Mouse (Mus musculus) midbrain, postnatal 0 days (tissue): ENCODE measurements around the gene Cpsf7. TPM values are rescaled to one million over a fixed set of nuclear protein-coding genes. Genes with fewer than 3 reads are reported as not detected.
A peak's percentile ranks its signal among the peaks of the same experiment; 100 is the strongest.

Experiments used
- ATAC-seq: fragments of 200-750 bp; cut with Nextera tagmentation; 2 replicates; pipeline ENCODE4 v1.8.0; 2017; ENCODE audit warnings: moderate number of reproducible peaks, mild to moderate bottlenecking, moderate TSS enrichment, moderate library complexity; ENCODE audit not compliant: low FRiP score
- DNase-seq: peaks from one replicate; pipeline ENCODE4 v3.0.0-alpha.2; 2015; ENCODE audit warnings: low spot score
- H3K27ac ChIP-seq: fragments of 300-500 bp; sonication (generic); 2 replicates; pipeline ENCODE4 v1.5.1; 2014; ENCODE audit warnings: low read depth, mild to moderate bottlenecking, low read length, mixed read lengths
- H3K27me3 ChIP-seq: fragments of 300-500 bp; sonication (generic); 2 replicates; pipeline ENCODE4 v1.6.1; 2014; ENCODE audit warnings: low read length, control low read depth, mixed read lengths; ENCODE audit not compliant: insufficient read depth
- H3K36me3 ChIP-seq: fragments of 300-500 bp; sonication (generic); 2 replicates; pipeline ENCODE4 v1.6.1; 2014; ENCODE audit warnings: low read length, control low read depth, mixed read lengths; ENCODE audit not compliant: insufficient read depth
- H3K4me1 ChIP-seq: fragments of 300-500 bp; sonication (generic); 2 replicates; pipeline ENCODE4 v1.6.1; 2014; ENCODE audit warnings: mild to moderate bottlenecking, control low read depth, antibody characterized with exemption, low read length, mixed read lengths; ENCODE audit not compliant: insufficient read depth
- H3K4me2 ChIP-seq: fragments of 300-500 bp; sonication (generic); 2 replicates; pipeline ENCODE4 v1.6.1; 2014; ENCODE audit warnings: low read depth, mild to moderate bottlenecking, low read length, mixed read lengths; ENCODE audit not compliant: poor library complexity, severe bottlenecking
- H3K4me3 ChIP-seq: fragments of 300-500 bp; sonication (generic); 2 replicates; pipeline ENCODE4 v1.5.1; 2014; ENCODE audit warnings: low read depth, mild to moderate bottlenecking, low read length, moderate library complexity
- H3K9ac ChIP-seq: fragments of 300-500 bp; sonication (generic); replicated peaks from 2 replicates; pipeline ENCODE4 v1.6.1; 2014; ENCODE audit warnings: mild to moderate bottlenecking, low read length, moderate library complexity, mixed read lengths; ENCODE audit not compliant: poor library complexity, severe bottlenecking
- H3K9me3 ChIP-seq: fragments of 300-500 bp; sonication (generic); 2 replicates; pipeline ENCODE4 v1.6.1; 2016; ENCODE audit warnings: low read length, control low read depth
- CTCF ChIP-seq: IDR thresholded peaks from 2 replicates; pipeline ENCODE4 v1.5.1; 2016; ENCODE audit warnings: antibody characterized with exemption, mild to moderate bottlenecking
- WGBS: fragments of 180-500 bp; shearing (Covaris S2); extraction: QIAGEN DNeasy Blood & Tissue Kit; methylation state at CpG from one replicate; pipeline ENCODE4 v1.1.7; 2014; 5-methylcytosine and 5-hydroxymethylcytosine counted together
- polyA plus RNA-seq: library from polyadenylated mRNA; unstranded; fragments of >200 nt; fragmentation: Nextera tagmentation; extraction: Ambion mirVana; gene quantifications from 2 replicates; pipeline ENCODE4 v1.2.1, GENCODE M21; 2015
- total RNA-seq: library from RNA; depleted of rRNA; stranded (reverse); fragments of >200 nt; gene quantifications from 2 replicates; pipeline ENCODE4 v1.2.3, GENCODE M21; 2014

Cpsf7 gene
- total and polyA plus RNA-seq, 2 experiments from 2014 or later, result 40.6 to 55.7 TPM

GRCm38 (mm10) chr19:10523483-10524080, 1.5 kb upstream of the Cpsf7 start:
- H3K4me2 ChIP-seq, result peak overlapping the region; percentile 73; the same call in 1 of the 2 replicates
- peaks cover 8% of the 10 kb centered on the region; the same call in 1 of the 2 replicates for H3K4me1 ChIP-seq
- TF ChIP-seq CTCF, result no peak
- no peak overlapping the region for H3K9ac ChIP-seq
- ATAC-seq, result no peak
- no peaks in the 10 kb centered on the region for H3K9me3 ChIP-seq
- no peak overlapping the region for H3K27ac ChIP-seq
- WGBS, result 87% methylated on average over 5 of the region's 5 CpGs
- H3K27me3 ChIP-seq, result no peaks in the 10 kb centered on the region
- no peak overlapping the region for H3K4me3 ChIP-seq
- DNase-seq, result no peak
- H3K36me3 ChIP-seq, result no peaks in the 10 kb centered on the region

GRCm38 (mm10) chr19:10524784-10525105, 321 bp upstream of the Cpsf7 start:
- H3K9me3 ChIP-seq, result no peaks in the 10 kb centered on the region
- H3K4me2 ChIP-seq, result peak overlapping the region; percentile 73
- peak overlapping the region; percentile 97 for H3K9ac ChIP-seq
- H3K36me3 ChIP-seq, result no peaks in the 10 kb centered on the region
- H3K27ac ChIP-seq, result peak overlapping the region; percentile 98
- DNase-seq, result no peak
- ATAC-seq, result no peak
- H3K4me3 ChIP-seq, result peak overlapping the region; percentile 94
- 0% methylated on average over 19 of the region's 19 CpGs for WGBS
- no peaks in the 10 kb centered on the region for H3K27me3 ChIP-seq
- H3K4me1 ChIP-seq, result peaks cover 8% of the 10 kb centered on the region; the same call in 1 of the 2 replicates
- TF ChIP-seq CTCF, result no peak

DNA sequence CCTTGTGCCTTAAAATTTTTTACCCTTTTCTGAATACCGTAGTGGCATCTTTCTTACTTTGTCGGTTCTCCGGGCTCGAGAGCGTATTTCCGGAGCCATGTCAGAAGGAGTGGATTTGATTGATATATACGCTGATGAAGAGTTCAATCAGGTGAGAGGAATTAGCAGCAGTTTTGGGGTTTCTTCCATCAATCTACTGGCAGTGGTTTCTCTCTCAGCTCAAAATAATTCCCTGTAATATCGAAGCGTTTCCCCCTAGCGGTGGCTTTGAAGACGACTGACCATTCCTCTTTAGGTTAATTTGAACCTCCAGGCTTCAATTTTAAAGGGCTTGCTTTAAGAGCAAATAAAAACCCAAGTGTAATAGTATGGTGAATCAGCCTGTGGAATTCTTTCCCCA, 844 bp downstream of the Cpsf7 start, which contains the start of gene Sdhaf2:
Sdhaf2 (minus strand) TSS at position 233 of the 400 bp plus-strand sequence.
- peak within 1 kb of the TSS; percentile 94 for H3K4me3 ChIP-seq
- 0 out of 2 replicates have a peak, but pooled peaks cover 6% of the 10 kb centered on the region for H3K36me3 ChIP-seq
- peak within 1 kb of the TSS; percentile 98 for H3K27ac ChIP-seq
- WGBS, result under 1% methylated on average over 11 of the region's 11 CpGs
- DNase-seq, result peak; percentile 85
- H3K4me1 ChIP-seq, result peaks cover 8% of the 10 kb centered on the region; the same call in 1 of the 2 replicates
- H3K9me3 ChIP-seq, result no peaks in the 10 kb centered on the region
- H3K9ac ChIP-seq, result peak within 1 kb of the TSS; percentile 97
- peak; percentile 77 for TF ChIP-seq CTCF
- peak within 1 kb of the TSS; percentile 73 for H3K4me2 ChIP-seq
- peak; percentile 44; the same call in 1 of the 2 replicates for ATAC-seq
- H3K27me3 ChIP-seq, result no peaks in the 10 kb centered on the region

- Histone ChIP-seq H3K36me3 (peaks cover 34% of the 10 kb centered on the region), H3K27ac (no peak overlapping the region), H3K4me2 (no peak overlapping the region), H3K9ac (no peak overlapping the region), H3K4me3 (no peak overlapping the region), H3K9me3 (no peaks in the 10 kb centered on the region), H3K27me3 (no peaks in the 10 kb centered on the region), H3K4me1 (no peaks in the 10 kb centered on the region)
- DNase-seq, result no peak
- peak; percentile 34 for TF ChIP-seq CTCF
- no peak for ATAC-seq
- WGBS, result 98% methylated on average over 1 of the region's 1 CpGs
These were observed 5.0 kb downstream of the Cpsf7 start for GRCm38 (mm10) chr19:10530082-10530481.

DNA sequence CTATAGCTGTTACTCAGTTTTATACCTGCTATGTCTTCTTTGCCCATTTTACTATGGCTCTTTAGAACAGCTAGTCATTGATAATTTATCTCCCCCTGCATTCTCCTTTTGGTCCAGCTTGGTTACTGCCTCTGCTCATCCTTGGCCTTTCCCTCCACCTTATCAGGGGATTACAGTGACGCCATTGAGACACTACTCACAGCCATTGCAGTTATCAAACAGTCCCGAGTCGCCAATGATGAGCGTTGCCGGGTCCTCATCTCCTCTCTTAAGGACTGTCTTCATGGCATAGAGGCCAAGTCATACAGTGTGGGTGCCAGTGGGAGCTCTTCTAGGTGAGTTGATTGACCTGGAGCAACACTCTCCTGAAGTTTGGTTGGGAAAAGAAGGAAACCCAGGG, 14.4 kb downstream of the Cpsf7 start:
- no peak for ATAC-seq

More for the DNA sequence above, 14.4 kb downstream of the Cpsf7 start:
- Histone ChIP-seq H3K4me3 (no peak overlapping the region), H3K27ac (no peak overlapping the region), H3K4me1 (no peaks in the 10 kb centered on the region), H3K27me3 (no peaks in the 10 kb centered on the region), H3K36me3 (peaks cover 78% of the 10 kb centered on the region), H3K4me2 (no peak overlapping the region), H3K9ac (no peak overlapping the region), H3K9me3 (no peaks in the 10 kb centered on the region)
- WGBS, result 97% methylated on average over 5 of the region's 5 CpGs
- no peak for TF ChIP-seq CTCF
- DNase-seq, result no peak
